Mouse (Mus musculus) cerebellum, postnatal 14 days (tissue): Measurements from ENCODE around the gene Pih1d1.

Experiments used
- DNase-seq, 2 experiments: peaks; one replicate each; pipeline ENCODE4 v3.0.0; 2021; ENCODE audit warnings: mixed read lengths in 2 of 2

Pih1d1 gene

DNA sequence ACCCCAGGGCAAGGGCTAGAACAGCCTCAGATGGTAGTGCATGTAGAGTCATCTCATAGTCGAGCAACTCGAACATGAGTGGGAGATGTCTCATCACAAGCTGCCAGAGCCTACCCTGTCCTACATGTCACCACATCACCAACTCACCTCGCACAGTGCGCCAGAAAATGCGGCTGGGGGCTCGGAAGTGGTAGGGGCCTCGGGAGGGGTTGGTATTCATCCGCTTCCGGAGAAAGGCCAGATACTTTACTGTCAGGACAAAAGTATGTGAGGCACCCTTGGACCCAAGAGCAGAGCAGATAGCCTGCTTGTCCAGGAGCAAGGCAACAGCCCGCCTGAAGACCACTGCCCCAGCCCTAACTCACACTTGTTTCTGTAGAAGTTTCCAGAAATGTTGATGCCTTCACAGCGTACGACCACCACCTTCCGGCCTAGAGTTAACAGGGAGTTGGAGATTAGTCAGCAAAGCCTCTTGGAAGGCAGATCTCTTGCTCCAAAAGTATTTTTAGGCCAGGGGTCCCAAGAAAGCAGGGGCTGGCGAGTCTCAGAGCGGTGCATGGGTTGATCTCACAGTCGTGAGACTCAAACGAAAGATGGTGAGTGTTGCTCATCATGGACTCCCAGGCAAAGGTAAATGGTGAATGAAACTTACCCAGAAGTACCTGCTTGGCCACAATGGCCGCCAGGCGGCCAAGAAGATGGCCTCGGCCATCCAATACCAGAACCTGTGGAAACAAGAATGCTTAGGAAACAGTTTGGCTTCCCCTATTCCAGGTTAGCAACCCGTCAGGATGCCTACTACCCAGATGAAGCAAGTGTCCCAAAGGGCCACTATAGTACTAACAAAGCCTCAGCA lies 27.0 kb upstream of the Pih1d1 start:
- no peak for DNase-seq

DNA sequence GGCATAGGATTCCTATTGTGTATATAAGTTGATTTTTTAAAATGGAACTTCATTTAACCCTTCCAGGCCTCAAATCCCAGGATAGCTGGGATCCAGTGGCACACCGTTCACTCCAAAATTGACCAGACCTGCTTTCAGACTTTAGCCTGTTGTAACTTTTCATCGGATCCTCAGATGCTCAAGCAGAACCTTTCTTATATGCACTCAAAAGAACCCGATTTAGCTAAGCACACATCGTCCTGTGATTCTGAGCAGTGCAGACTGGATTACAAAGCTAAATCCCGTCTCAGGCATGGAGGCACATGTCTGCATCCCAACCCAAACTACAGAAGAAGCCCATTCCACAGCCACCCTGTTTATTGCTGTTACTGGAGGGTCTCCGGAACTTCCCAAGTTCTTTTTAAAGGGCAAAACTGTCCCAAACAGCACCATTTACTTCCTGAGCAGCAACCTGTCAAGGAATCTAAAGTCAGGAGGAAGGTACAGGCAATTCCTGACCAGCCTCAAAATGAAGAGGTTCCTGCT lies 26.3 kb upstream of the Pih1d1 start:
- no peak for DNase-seq

GRCm38 (mm10) chr7:45128624-45129246 lies 25.4 kb upstream of the Pih1d1 start, which contains the start of gene Rpl13a:
Gene Rpl13a, minus strand, starts transcription at chr7:45128761.
- DNase-seq = peak; percentile 98 to 99

DNA sequence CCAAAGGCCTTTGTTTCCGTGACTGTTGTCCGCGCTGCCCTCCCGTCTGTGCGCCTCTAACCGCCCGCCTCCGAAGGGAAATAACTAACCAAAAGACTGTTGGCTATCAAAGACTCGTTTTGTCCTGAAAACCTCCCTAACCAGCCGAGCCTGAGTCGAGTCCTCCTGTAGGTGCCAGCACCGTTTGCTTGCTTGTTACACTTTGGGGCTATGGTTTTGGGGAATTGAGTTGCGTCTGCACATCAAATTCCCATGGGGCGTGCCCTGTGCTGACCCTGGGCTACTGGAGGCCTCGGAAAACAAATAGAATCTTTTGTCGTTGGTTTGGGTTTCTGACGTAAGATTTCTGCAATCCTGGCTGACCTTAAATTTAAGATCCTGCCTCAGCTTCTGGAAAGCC lies 24.8 kb upstream of the Pih1d1 start:
- DNase-seq = peak in 1 of 2 experiments; percentile 68

GRCm38 (mm10) chr7:45129776-45130512 lies 24.2 kb upstream of the Pih1d1 start:
- DNase-seq = no peak

GRCm38 (mm10) chr7:45131850-45132249 lies 22.3 kb upstream of the Pih1d1 start:
- DNase-seq = no peak

GRCm38 (mm10) chr7:45133446-45134159 lies 20.5 kb upstream of the Pih1d1 start:
- no peak for DNase-seq

- peak in 1 of 2 experiments; percentile 26 for DNase-seq
Measured at GRCm38 (mm10) chr7:45134544-45135026, 19.5 kb upstream of the Pih1d1 start.

GRCm38 (mm10) chr7:45135370-45135769 lies 18.7 kb upstream of the Pih1d1 start:
- peak in 1 of 2 experiments; percentile 9 for DNase-seq

DNA sequence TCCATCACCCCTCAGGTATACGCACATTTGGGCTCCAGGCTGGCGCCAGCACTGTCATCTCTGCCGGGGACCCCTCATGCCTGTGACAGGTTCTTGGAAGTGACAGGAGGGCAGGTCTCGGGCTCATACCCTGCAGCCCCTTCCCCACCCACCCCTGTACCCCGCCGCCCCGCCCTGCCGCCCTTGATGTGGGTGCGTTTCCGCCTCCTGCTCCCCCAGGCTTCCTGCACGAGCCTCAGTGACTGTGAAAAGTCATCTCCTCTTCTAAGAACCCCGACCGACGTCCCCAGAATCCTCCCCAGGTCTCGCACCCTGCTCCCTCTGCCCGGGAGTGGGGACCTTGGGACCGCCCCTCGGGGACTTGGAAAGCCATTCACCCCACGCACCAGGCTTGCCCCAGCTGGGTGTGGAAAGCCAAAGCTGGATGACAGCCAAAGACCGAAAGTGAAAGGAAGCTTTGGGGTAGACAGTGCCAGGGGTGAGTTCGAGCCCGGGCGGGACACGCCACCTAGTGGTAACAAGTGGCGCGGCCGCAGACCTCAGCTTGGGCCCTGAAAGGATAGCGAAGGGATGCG lies 18.0 kb upstream of the Pih1d1 start, which contains the start of the genes Gm45713 and Flt3l:
Gm45713 (minus strand) TSS at position 239 of the 575 bp plus-strand sequence.
Flt3l (minus strand) TSS at position 440 of the 575 bp plus-strand sequence.
- peak; percentile 94 for DNase-seq

- peak in 1 of 2 experiments; percentile 12 for DNase-seq
Measured at GRCm38 (mm10) chr7:45137171-45138006, 16.7 kb upstream of the Pih1d1 start.

- no peak for DNase-seq
Measured at GRCm38 (mm10) chr7:45138403-45138802, 15.7 kb upstream of the Pih1d1 start.

GRCm38 (mm10) chr7:45139904-45140723 lies 14.0 kb upstream of the Pih1d1 start:
- peak in 1 of 2 experiments; percentile 75 for DNase-seq

DNA sequence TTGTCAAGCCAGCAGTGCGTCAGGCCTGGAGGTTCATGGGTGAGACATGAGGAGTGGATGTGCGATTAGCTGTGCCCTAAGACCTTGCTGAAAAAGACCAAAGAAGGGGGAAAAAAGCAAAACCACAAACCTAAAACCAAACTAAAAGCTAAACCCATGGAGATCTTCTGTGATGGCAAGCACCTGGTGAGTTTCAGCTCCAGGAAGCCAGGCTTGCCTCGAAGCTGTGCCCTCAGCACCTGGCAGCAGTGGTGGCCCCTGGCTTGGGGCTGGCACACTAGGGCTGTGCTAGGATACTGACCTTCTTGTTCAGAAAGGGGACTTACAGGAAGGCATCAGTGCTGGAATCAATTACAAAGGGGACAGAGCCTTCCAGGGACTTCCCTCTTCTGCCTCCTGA lies 12.8 kb upstream of the Pih1d1 start:
- no peak for DNase-seq

GRCm38 (mm10) chr7:45141914-45142313 lies 12.2 kb upstream of the Pih1d1 start:
- DNase-seq = peak in 1 of 2 experiments; percentile 5

- no peak for DNase-seq
Measured at GRCm38 (mm10) chr7:45144368-45145174, 9.5 kb upstream of the Pih1d1 start.

- DNase-seq = no peak
Measured at GRCm38 (mm10) chr7:45145460-45145859, 8.6 kb upstream of the Pih1d1 start.

DNA sequence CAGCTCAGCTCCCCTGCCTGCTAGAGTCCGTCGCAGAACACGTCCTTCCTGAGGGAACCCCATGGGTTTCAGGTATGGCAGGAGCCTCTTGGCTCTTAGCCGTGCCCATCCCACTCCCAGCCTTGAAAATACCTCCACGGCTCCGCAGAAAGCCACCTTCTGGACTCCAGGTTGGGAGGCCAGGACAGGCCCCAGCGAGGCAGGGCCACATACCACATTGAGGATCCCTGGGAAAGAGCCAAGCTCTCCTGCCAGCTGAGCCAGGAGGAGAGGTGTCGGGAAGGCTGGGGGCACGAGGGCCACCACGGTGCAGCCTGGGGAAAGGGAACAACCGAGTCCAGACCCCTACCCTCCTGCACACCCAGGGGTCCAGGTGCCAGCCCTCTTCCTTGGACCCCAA lies 6.8 kb upstream of the Pih1d1 start:
- DNase-seq = no peak

DNA sequence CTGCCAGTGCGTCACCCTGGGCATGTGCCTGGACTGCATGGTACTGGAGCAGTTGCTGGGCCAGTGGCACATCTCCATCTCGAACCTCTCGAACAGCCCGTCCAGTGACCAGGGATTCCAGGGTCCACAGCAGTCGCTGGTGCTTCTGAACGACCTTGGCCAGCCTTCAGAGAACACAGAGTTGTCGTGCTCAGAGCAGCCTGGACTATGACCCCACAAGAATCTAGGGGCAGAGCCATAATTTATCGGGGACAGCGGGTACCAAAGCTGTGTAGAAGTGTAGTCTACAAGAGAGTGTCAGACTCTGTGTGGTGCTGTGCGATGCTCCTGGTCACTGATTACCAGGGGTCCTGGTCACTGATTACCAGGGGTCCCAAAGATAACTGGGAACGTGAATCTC lies 6.2 kb upstream of the Pih1d1 start:
- no peak for DNase-seq
